Mouse (Mus musculus): ENCODE data around the gene Trak1. TPM values are rescaled to one million over a fixed set of nuclear protein-coding genes. Genes with fewer than 3 reads are reported as not detected.

The Trak1 gene
- polyA plus RNA-seq, 1 experiment = 44.1 TPM

DNA sequence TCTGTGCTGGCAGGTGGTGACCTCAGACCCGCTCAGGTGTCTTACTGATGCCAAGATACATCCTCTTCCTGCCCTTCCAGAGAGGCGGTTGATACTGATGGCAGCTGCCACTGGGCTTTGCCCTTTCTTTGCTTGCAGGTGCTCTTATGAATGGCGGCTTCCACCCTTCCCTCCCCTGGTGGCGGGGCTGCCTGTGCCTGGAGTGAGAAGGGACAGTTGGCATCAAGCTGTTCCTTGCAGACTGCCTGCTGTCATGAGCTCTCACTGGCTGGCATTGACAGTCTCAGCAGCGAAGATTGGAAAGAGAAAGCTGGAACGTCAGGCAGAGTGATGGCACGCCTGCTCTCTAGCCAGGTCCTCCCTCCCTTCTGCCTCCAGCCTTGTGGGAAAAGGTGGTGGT, 101.5 kb downstream of the Trak1 start:
- Histone ChIP-seq H3K4me1 (ENCODE audit: control insufficient read depth, insufficient read depth, low read length) (no peaks in the 10 kb centered on the region), H3K9ac (ENCODE audit: low read depth, poor library complexity, severe bottlenecking) (no peak overlapping the region), H3K36me3 (ENCODE audit: control insufficient read depth, insufficient read depth, low read length, poor library complexity, severe bottlenecking) (no peaks in the 10 kb centered on the region), H3K9me3 (replicated peaks; ENCODE audit: control insufficient read depth, insufficient read depth, low read length, poor library complexity, severe bottlenecking) (no peaks in the 10 kb centered on the region), H3K27me3 (ENCODE audit: control insufficient read depth, insufficient read depth, low read length, poor library complexity, severe bottlenecking) (no peaks in the 10 kb centered on the region), H3K4me3 (ENCODE audit: low read depth, low read length) (no peak overlapping the region), H3K27ac (ENCODE audit: insufficient read depth, low read length) (no peak overlapping the region)
- TF ChIP-seq CTCF (IDR thresholded peaks at IDR 0.05; ENCODE audit: low read depth, low read length) (no peak), POLR2A (IDR thresholded peaks at IDR 0.05; ENCODE audit: insufficient read depth, low read length) (no peak), EP300 (IDR thresholded peaks at IDR 0.05; ENCODE audit: insufficient read depth, low read depth, low read length) (no peak)

- Histone ChIP-seq H3K27me3 (ENCODE audit: control insufficient read depth, insufficient read depth, low read length, poor library complexity, severe bottlenecking) (no peaks in the 10 kb centered on the region), H3K36me3 (ENCODE audit: control insufficient read depth, insufficient read depth, low read length, poor library complexity, severe bottlenecking) (no peaks in the 10 kb centered on the region), H3K4me1 (ENCODE audit: control insufficient read depth, insufficient read depth, low read length) (no peaks in the 10 kb centered on the region), H3K9me3 (replicated peaks; ENCODE audit: control insufficient read depth, insufficient read depth, low read length, poor library complexity, severe bottlenecking) (no peaks in the 10 kb centered on the region), H3K9ac (ENCODE audit: low read depth, poor library complexity, severe bottlenecking) (no peak overlapping the region), H3K27ac (ENCODE audit: insufficient read depth, low read length) (no peak overlapping the region), H3K4me3 (ENCODE audit: low read depth, low read length) (no peak overlapping the region)
- TF ChIP-seq CTCF (IDR thresholded peaks at IDR 0.05; ENCODE audit: low read depth, low read length) (no peak), EP300 (IDR thresholded peaks at IDR 0.05; ENCODE audit: insufficient read depth, low read depth, low read length) (no peak)
These were observed 103.3 kb downstream of the Trak1 start for GRCm38 (mm10) chr9:121400608-121401007.

DNA sequence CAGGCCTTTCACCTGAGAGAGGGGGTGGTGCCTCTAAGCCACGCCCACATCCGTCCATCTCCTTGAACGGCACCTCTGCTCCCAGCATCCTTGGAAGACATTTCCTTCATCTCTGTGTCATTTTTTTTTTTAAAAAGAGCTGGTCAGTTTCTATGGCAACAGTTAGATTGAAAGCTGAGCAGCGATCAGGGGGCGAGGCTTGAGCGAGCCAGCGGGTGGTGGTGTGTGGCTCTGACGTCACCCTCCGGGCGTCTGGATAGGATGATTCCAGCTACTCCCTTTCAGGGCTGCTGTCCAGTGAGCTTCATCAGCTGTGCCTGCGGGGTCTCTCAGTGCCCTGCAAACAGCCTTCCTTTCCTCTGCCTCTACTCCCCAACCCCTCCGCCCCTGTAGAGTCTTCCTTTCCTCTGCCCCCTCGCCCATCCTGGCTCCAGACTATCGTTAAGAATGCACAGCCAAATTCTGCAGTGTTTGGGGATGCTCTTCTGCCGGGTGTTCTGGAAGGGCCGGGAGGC, 105.9 kb downstream of the Trak1 start:
- no peak overlapping the region for H3K4me3 ChIP-seq (ENCODE audit: low read depth, low read length)

DNA sequence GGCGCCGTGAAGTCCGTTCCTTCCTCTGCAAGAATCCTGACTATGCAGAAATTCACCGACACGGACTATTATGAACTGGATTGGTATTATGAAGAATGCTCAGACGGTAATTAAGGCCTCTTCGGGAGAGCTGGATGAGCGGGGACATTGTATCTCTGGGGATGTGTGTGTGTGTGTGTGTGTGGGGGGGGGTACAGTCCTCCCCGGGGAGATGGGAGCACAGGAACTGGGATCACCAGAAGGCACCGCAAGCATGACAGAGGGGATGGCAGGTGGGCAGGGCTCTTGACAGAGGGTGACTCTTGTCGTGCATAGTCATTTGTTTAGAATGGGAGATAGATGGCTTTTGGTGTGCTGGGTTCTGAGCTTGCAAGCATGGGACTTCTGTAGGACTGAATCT, 106.4 kb downstream of the Trak1 start:
- no peak for TF ChIP-seq EP300 (IDR thresholded peaks at IDR 0.05; ENCODE audit: insufficient read depth, low read depth, low read length)
- no peak for TF ChIP-seq POLR2A (IDR thresholded peaks at IDR 0.05; ENCODE audit: insufficient read depth, low read length)
- TF ChIP-seq CTCF (IDR thresholded peaks at IDR 0.05; ENCODE audit: low read depth, low read length) = no peak
- H3K9ac ChIP-seq (ENCODE audit: low read depth, poor library complexity, severe bottlenecking) = no peak overlapping the region
- no peaks in the 10 kb centered on the region for H3K36me3 ChIP-seq (ENCODE audit: control insufficient read depth, insufficient read depth, low read length, poor library complexity, severe bottlenecking)
- no peaks in the 10 kb centered on the region for H3K4me1 ChIP-seq (ENCODE audit: control insufficient read depth, insufficient read depth, low read length)
- H3K4me3 ChIP-seq (ENCODE audit: low read depth, low read length) = no peak overlapping the region
- no peaks in the 10 kb centered on the region; the same call in 1 of the 2 replicates for H3K9me3 ChIP-seq (replicated peaks; ENCODE audit: control insufficient read depth, insufficient read depth, low read length, poor library complexity, severe bottlenecking)
- H3K27ac ChIP-seq (ENCODE audit: insufficient read depth, low read length) = no peak overlapping the region
- no peaks in the 10 kb centered on the region for H3K27me3 ChIP-seq (ENCODE audit: control insufficient read depth, insufficient read depth, low read length, poor library complexity, severe bottlenecking)

More for the DNA sequence above, 105.9 kb downstream of the Trak1 start:
- H3K9ac ChIP-seq (ENCODE audit: low read depth, poor library complexity, severe bottlenecking) = no peak overlapping the region
- no peaks in the 10 kb centered on the region for H3K4me1 ChIP-seq (ENCODE audit: control insufficient read depth, insufficient read depth, low read length)
- no peaks in the 10 kb centered on the region for H3K27me3 ChIP-seq (ENCODE audit: control insufficient read depth, insufficient read depth, low read length, poor library complexity, severe bottlenecking)
- H3K36me3 ChIP-seq (ENCODE audit: control insufficient read depth, insufficient read depth, low read length, poor library complexity, severe bottlenecking) = no peaks in the 10 kb centered on the region
- no peaks in the 10 kb centered on the region; the same call in 1 of the 2 replicates for H3K9me3 ChIP-seq (replicated peaks; ENCODE audit: control insufficient read depth, insufficient read depth, low read length, poor library complexity, severe bottlenecking)
- H3K27ac ChIP-seq (ENCODE audit: insufficient read depth, low read length) = no peak overlapping the region
- TF ChIP-seq CTCF (IDR thresholded peaks at IDR 0.05; ENCODE audit: low read depth, low read length) = no peak
- no peak for TF ChIP-seq EP300 (IDR thresholded peaks at IDR 0.05; ENCODE audit: insufficient read depth, low read depth, low read length)
- TF ChIP-seq POLR2A (IDR thresholded peaks at IDR 0.05; ENCODE audit: insufficient read depth, low read length) = no peak

DNA sequence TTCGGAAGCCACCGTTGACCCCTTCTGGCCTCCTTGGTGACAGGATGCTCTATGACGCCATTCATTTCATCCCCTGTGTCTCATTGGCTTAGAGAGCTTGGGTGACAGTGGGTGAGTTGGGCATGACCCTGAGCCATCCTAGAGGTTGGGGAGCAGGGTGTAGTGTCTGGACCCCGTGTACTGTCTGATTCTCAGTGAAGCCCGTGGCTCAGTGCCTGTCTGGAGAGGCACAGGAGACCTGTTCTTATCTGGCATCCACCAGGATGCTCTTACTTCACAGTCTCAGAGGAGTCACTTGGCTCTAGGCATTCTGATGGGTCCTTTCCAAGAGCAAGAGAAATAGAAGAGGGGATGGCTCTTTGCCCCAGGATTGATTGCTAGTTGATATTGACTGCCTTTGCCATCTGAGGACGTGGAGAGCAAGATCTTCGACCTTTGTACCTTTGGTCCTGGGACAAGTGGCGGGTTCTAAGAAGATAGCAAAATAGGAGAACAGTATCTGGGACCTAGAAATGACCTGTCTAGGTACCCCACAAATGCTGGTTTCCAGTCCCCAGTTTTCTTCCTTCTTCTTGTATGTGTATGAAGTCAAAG, 107.9 kb downstream of the Trak1 start:
- no peak overlapping the region for H3K27ac ChIP-seq (ENCODE audit: insufficient read depth, low read length)
- H3K27me3 ChIP-seq (ENCODE audit: control insufficient read depth, insufficient read depth, low read length, poor library complexity, severe bottlenecking) = no peaks in the 10 kb centered on the region
- no peaks in the 10 kb centered on the region; the same call in 1 of the 2 replicates for H3K9me3 ChIP-seq (replicated peaks; ENCODE audit: control insufficient read depth, insufficient read depth, low read length, poor library complexity, severe bottlenecking)
- TF ChIP-seq EP300 (IDR thresholded peaks at IDR 0.05; ENCODE audit: insufficient read depth, low read depth, low read length) (no peak), POLR2A (IDR thresholded peaks at IDR 0.05; ENCODE audit: insufficient read depth, low read length) (no peak), CTCF (IDR thresholded peaks at IDR 0.05; ENCODE audit: low read depth, low read length) (no peak)
- no peak overlapping the region for H3K4me3 ChIP-seq (ENCODE audit: low read depth, low read length)
- H3K36me3 ChIP-seq (ENCODE audit: control insufficient read depth, insufficient read depth, low read length, poor library complexity, severe bottlenecking) = no peaks in the 10 kb centered on the region
- no peak overlapping the region for H3K9ac ChIP-seq (ENCODE audit: low read depth, poor library complexity, severe bottlenecking)
- no peaks in the 10 kb centered on the region for H3K4me1 ChIP-seq (ENCODE audit: control insufficient read depth, insufficient read depth, low read length)

DNA sequence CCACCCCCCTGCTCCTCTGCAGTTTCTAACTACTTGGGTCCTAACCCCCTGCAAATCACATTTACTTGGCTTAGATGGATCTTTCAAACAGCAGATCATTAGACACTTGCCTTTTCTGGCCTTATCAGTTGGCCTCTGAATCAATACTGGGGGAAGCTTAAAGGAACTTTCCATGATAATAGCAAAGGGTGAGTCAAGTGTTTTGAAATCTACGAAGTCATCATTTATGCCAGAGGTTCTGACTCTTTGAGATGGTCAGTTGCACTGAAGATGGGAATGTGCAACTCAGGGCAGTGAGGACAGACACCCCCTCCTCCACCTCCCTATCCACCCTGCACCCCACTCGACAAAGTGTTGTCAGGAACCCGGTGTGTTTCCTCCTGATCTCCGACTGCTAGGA, 108.5 kb downstream of the Trak1 start:
- no peak overlapping the region for H3K9ac ChIP-seq (ENCODE audit: low read depth, poor library complexity, severe bottlenecking)
- TF ChIP-seq EP300 (IDR thresholded peaks at IDR 0.05; ENCODE audit: insufficient read depth, low read depth, low read length) (no peak), CTCF (IDR thresholded peaks at IDR 0.05; ENCODE audit: low read depth, low read length) (no peak), POLR2A (IDR thresholded peaks at IDR 0.05; ENCODE audit: insufficient read depth, low read length) (no peak)
- H3K4me3 ChIP-seq (ENCODE audit: low read depth, low read length) = no peak overlapping the region
- H3K27ac ChIP-seq (ENCODE audit: insufficient read depth, low read length) = no peak overlapping the region
- no peaks in the 10 kb centered on the region for H3K4me1 ChIP-seq (ENCODE audit: control insufficient read depth, insufficient read depth, low read length)
- no peaks in the 10 kb centered on the region for H3K36me3 ChIP-seq (ENCODE audit: control insufficient read depth, insufficient read depth, low read length, poor library complexity, severe bottlenecking)
- no peaks in the 10 kb centered on the region for H3K27me3 ChIP-seq (ENCODE audit: control insufficient read depth, insufficient read depth, low read length, poor library complexity, severe bottlenecking)
- no peaks in the 10 kb centered on the region; the same call in 1 of the 2 replicates for H3K9me3 ChIP-seq (replicated peaks; ENCODE audit: control insufficient read depth, insufficient read depth, low read length, poor library complexity, severe bottlenecking)

Measured in ES-Bruce4 (cell line).